Mouse (Mus musculus): ENCODE measurements around the gene AC134908.4. TPM values are rescaled to one million over a fixed set of nuclear protein-coding genes. Genes with fewer than 3 reads are reported as not detected.
A peak's percentile ranks its signal among the peaks of the same experiment; 100 is the strongest.

AC134908.4 gene
- total and polyA plus RNA-seq, 2 experiments from 2014 or later = not detected

GRCm38 (mm10) chr17:25827011-25827410 is 31.6 kb upstream of the AC134908.4 start:
- no peak overlapping the region for H3K4me2 ChIP-seq (ENCODE audit: low read depth)
- H3K27ac ChIP-seq (ENCODE audit: low read depth, low read length) = no peak overlapping the region
- H3K9me3 ChIP-seq (ENCODE audit: low read length) = no peaks in the 10 kb centered on the region
- ATAC-seq (no peak), DNase-seq (no peak)
- no peak overlapping the region for H3K4me3 ChIP-seq (ENCODE audit: low read depth, low read length)
- H3K4me1 ChIP-seq (ENCODE audit: insufficient read depth) = peaks cover 33% of the 10 kb centered on the region
- no peak overlapping the region for H3K9ac ChIP-seq
- peaks cover 37% of the 10 kb centered on the region for H3K36me3 ChIP-seq (ENCODE audit: insufficient read depth)
- H3K27me3 ChIP-seq (ENCODE audit: insufficient read depth, low read length) = no peaks in the 10 kb centered on the region
- TF ChIP-seq CTCF (IDR thresholded peaks at IDR 0.05; ENCODE audit: low read depth) = no peak
- WGBS = 93% methylated on average over 13 of the region's 13 CpGs

- Histone ChIP-seq H3K27me3 (ENCODE audit: insufficient read depth, low read length) (no peaks in the 10 kb centered on the region), H3K9me3 (ENCODE audit: low read length) (no peaks in the 10 kb centered on the region), H3K4me3 (ENCODE audit: low read depth, low read length) (no peak overlapping the region), H3K9ac (no peak overlapping the region), H3K4me1 (ENCODE audit: insufficient read depth) (peaks cover 24% of the 10 kb centered on the region), H3K4me2 (ENCODE audit: low read depth) (no peak overlapping the region), H3K27ac (ENCODE audit: low read depth, low read length) (no peak overlapping the region), H3K36me3 (ENCODE audit: insufficient read depth) (peaks cover 33% of the 10 kb centered on the region)
- ATAC-seq = no peak
- no peak for DNase-seq
- TF ChIP-seq CTCF (IDR thresholded peaks at IDR 0.05; ENCODE audit: low read depth) = no peak
- WGBS = 95% methylated on average over 27 of the region's 27 CpGs
Observed at GRCm38 (mm10) chr17:25825984-25826570, 30.6 kb upstream of the AC134908.4 start.

DNA sequence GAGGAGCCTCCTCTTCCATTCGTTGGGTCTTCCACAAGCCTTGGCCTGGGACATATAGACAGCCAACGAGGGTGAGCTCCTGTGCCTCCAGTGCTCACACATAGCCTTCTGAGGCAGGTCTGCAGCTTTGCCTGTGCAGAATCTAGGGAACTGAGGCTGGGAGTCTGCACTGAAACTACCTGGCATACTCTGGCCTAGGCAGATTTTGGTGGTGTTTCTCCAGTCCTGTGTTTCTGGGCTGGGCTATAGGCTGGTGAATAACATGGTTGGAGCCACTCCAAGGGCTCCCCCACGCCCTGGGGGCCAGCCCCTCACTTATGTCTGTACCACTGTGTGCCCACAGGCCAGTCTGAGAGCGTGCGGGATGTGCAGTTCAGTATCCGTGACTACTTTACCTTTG is 29.9 kb upstream of the AC134908.4 start:
- Histone ChIP-seq H3K27ac (ENCODE audit: low read depth, low read length) (no peak overlapping the region), H3K9ac (no peak overlapping the region), H3K4me2 (ENCODE audit: low read depth) (no peak overlapping the region), H3K4me3 (ENCODE audit: low read depth, low read length) (no peak overlapping the region), H3K27me3 (ENCODE audit: insufficient read depth, low read length) (no peaks in the 10 kb centered on the region), H3K9me3 (ENCODE audit: low read length) (no peaks in the 10 kb centered on the region), H3K36me3 (ENCODE audit: insufficient read depth) (peaks cover 27% of the 10 kb centered on the region), H3K4me1 (ENCODE audit: insufficient read depth) (peaks cover 24% of the 10 kb centered on the region)
- DNase-seq (no peak), ATAC-seq (no peak)
- 87% methylated on average over 6 of the region's 6 CpGs for WGBS
- TF ChIP-seq CTCF (IDR thresholded peaks at IDR 0.05; ENCODE audit: low read depth) = no peak

DNA sequence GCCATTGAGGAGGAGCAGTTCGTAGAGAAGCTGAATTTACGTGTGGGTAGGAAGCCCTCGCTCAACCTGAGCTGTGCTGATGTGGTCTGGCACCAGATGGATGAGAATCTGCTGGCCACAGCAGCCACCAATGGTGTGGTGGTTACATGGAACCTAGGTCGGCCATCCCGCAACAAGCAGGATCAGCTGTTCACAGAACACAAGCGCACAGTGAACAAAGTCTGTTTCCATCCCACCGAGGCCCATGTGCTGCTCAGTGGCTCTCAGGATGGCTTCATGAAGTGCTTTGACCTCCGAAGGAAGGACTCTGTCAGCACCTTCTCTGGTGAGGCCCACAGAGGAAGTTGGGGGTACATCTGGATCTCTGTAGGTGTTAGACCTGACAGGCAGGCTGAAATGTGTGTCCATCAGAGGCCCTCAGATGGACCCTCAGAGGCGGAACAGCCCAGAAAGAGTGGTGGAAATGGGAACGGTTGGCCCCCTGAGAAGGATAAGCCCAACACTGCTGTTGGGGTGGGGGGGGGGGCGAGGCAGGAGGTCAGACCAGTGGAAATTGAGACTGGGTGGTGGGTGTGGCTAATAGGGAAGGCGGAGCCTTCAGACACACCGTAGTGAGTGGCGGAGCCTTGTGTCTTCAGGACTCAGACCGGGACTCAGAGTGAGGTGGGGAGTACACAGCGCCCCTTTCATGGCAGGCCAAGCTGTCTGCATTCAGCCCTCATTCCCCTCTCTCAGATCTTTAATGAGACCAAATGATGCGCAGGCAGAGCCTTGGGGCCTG is 29.1 kb upstream of the AC134908.4 start:
- Histone ChIP-seq H3K4me2 (ENCODE audit: low read depth) (peak overlapping the region; percentile 96), H3K9ac (no peak overlapping the region), H3K9me3 (ENCODE audit: low read length) (no peaks in the 10 kb centered on the region), H3K4me3 (ENCODE audit: low read depth, low read length) (peak overlapping the region; percentile 52; the same call in 1 of the 2 replicates), H3K36me3 (ENCODE audit: insufficient read depth) (peaks cover 28% of the 10 kb centered on the region), H3K27ac (ENCODE audit: low read depth, low read length) (no peak overlapping the region), H3K27me3 (ENCODE audit: insufficient read depth, low read length) (no peaks in the 10 kb centered on the region), H3K4me1 (ENCODE audit: insufficient read depth) (peaks cover 18% of the 10 kb centered on the region)
- no peak for DNase-seq
- no peak for TF ChIP-seq CTCF (IDR thresholded peaks at IDR 0.05; ENCODE audit: low read depth)
- WGBS = 73% methylated on average over 17 of the region's 17 CpGs
- ATAC-seq = no peak

DNA sequence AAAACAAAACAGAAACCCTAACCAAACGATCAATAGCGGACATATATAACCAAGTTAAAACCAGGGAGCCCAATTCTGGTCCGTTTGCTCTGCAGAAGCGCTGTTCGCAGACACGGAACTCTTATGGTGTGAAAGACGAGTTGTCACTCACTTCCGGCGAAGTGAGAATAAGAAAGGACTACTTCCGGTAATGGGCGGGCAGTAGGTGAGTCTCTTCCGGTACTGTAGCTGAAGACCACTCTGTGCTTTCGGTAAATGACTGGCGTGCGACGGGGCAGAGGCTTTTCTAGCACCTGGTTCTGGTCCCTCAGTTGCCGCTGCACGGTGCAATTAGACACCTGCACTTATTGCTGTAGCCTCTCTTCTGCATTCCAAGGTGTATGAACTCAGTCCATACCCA is 28.0 kb upstream of the AC134908.4 start, which contains the start of gene Wdr24:
Gene Wdr24, plus strand, starts transcription at position 176 of the 400 bp plus-strand sequence.
- no peaks in the 10 kb centered on the region for H3K9me3 ChIP-seq (ENCODE audit: low read length)
- H3K9ac ChIP-seq = peak within 1 kb of the TSS; percentile 69
- H3K4me3 ChIP-seq (ENCODE audit: low read depth, low read length) = peak within 1 kb of the TSS; percentile 52
- no peaks in the 10 kb centered on the region for H3K27me3 ChIP-seq (ENCODE audit: insufficient read depth, low read length)
- H3K36me3 ChIP-seq (ENCODE audit: insufficient read depth) = peaks cover 36% of the 10 kb centered on the region
- DNase-seq (peak; percentile 93), ATAC-seq (peak; percentile 95)
- no peak for TF ChIP-seq CTCF (IDR thresholded peaks at IDR 0.05; ENCODE audit: low read depth)
- H3K4me1 ChIP-seq (ENCODE audit: insufficient read depth) = peaks cover 16% of the 10 kb centered on the region
- 0% methylated on average over 18 of the region's 18 CpGs for WGBS
- peak within 1 kb of the TSS; percentile 96 for H3K4me2 ChIP-seq (ENCODE audit: low read depth)
- peak within 1 kb of the TSS; percentile 66 for H3K27ac ChIP-seq (ENCODE audit: low read depth, low read length)

DNA sequence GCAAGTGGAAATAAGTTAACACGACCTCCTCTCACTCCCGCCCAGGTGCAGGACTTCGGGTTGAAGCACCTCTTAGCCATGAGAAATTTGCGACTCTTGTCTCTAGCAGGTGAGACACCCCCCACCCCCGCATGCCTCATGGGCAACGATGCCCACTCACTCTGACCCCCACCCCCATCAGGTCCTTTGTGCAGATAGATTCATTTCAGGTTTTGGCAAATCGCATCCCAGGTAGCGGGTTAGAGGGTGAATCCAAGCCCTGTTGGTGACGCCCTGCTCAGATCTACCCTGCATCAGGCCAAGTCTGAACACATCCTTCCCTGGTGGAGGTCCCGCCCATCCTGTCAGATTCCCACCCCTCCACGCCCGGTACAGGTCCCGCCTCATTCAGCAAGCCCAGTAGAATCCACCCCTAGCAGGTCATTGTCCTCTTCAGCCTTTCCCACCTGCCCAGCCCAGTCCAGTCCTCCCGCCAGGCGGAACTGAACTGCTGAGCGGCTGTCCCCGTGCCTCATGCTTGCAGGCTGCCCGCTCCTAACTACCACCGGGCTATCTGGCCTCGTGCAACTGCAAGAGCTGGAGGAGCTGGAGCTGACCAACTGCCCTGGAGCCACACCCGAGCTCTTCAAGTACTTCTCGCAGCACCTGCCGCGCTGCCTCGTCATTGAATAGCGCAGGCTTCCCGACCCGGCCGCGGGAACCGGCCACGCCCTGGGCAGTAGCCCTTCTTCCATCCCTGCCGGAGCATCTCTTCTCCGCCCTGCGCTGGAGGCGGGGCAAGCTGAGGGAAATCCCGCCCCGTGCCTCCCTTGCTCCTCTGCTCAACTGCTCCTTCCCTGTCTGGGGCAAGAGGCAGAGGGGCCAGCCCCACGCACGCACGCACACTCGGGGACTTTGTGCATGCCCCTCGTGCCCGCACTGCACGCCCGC is 23.7 kb upstream of the AC134908.4 start:
- Histone ChIP-seq H3K9ac (no peak overlapping the region), H3K27ac (ENCODE audit: low read depth, low read length) (no peak overlapping the region), H3K4me3 (ENCODE audit: low read depth, low read length) (no peak overlapping the region), H3K27me3 (ENCODE audit: insufficient read depth, low read length) (no peaks in the 10 kb centered on the region), H3K36me3 (ENCODE audit: insufficient read depth) (peaks cover 38% of the 10 kb centered on the region), H3K9me3 (ENCODE audit: low read length) (no peaks in the 10 kb centered on the region), H3K4me1 (ENCODE audit: insufficient read depth) (peaks cover 3% of the 10 kb centered on the region; the same call in 1 of the 2 replicates), H3K4me2 (ENCODE audit: low read depth) (no peak overlapping the region)
- 13% methylated on average over 45 of the region's 46 CpGs for WGBS
- DNase-seq = no peak
- no peak for ATAC-seq
- TF ChIP-seq CTCF (IDR thresholded peaks at IDR 0.05; ENCODE audit: low read depth) = no peak
